Mouse (Mus musculus): ENCODE data around the gene Nthl1. TPM values are rescaled to one million over a fixed set of nuclear protein-coding genes. Genes with fewer than 3 reads are reported as not detected.

Gene Nthl1
- polyA plus RNA-seq, 1 experiment: 12.6 TPM

GRCm38 (mm10) chr17:24646381-24646780, 13.9 kb downstream of the Nthl1 start:
- TF ChIP-seq FOSL1 (IDR thresholded peaks at IDR 0.05; ENCODE audit: insufficient read depth, low read length, poor library complexity, severe bottlenecking): no peak
- TF ChIP-seq MAX (IDR thresholded peaks at IDR 0.05): no peak
- TF ChIP-seq CEBPB (IDR thresholded peaks at IDR 0.05; ENCODE audit: low read depth): no peak
- no peak for TF ChIP-seq MYOG (IDR thresholded peaks at IDR 0.05; ENCODE audit: control insufficient read depth, extremely low read depth, insufficient read length)
- TF ChIP-seq MYOD1 (IDR thresholded peaks at IDR 0.05; ENCODE audit: control insufficient read depth, insufficient read length, low read depth): no peak
- TF ChIP-seq USF1 (IDR thresholded peaks at IDR 0.05; ENCODE audit: low read depth): no peak
- TF ChIP-seq CTCF (IDR thresholded peaks at IDR 0.05; ENCODE audit: control insufficient read depth, insufficient read depth, insufficient read length): no peak

GRCm38 (mm10) chr17:24647493-24647892, 15.0 kb downstream of the Nthl1 start:
- H3K27me3 ChIP-seq (ENCODE audit: control insufficient read depth, insufficient read depth, insufficient read length): peaks cover 4% of the 10 kb centered on the region
- H3K79me2 ChIP-seq (ENCODE audit: control insufficient read depth, insufficient read depth): no peaks in the 10 kb centered on the region
- H3ac ChIP-seq (ENCODE audit: control insufficient read depth, insufficient read length, low read depth): no peak overlapping the region
- H3K79me3 ChIP-seq (ENCODE audit: low read depth): no peaks in the 10 kb centered on the region
- TF ChIP-seq CTCF (IDR thresholded peaks at IDR 0.05; ENCODE audit: control insufficient read depth, insufficient read depth, insufficient read length) (no peak), MYOG (IDR thresholded peaks at IDR 0.05; ENCODE audit: control insufficient read depth, extremely low read depth, insufficient read length) (no peak), CEBPB (IDR thresholded peaks at IDR 0.05; ENCODE audit: low read depth) (no peak), USF1 (IDR thresholded peaks at IDR 0.05; ENCODE audit: low read depth) (no peak), FOSL1 (IDR thresholded peaks at IDR 0.05; ENCODE audit: insufficient read depth, low read length, poor library complexity, severe bottlenecking) (no peak), MAX (IDR thresholded peaks at IDR 0.05) (no peak), MYOD1 (IDR thresholded peaks at IDR 0.05; ENCODE audit: control insufficient read depth, insufficient read length, low read depth) (no peak)
- no peaks in the 10 kb centered on the region for H3K36me3 ChIP-seq (ENCODE audit: control insufficient read depth, insufficient read depth)
- H3K4me3 ChIP-seq (ENCODE audit: insufficient read depth, poor library complexity, severe bottlenecking): no peak overlapping the region

More at GRCm38 (mm10) chr17:24646381-24646780, 13.9 kb downstream of the Nthl1 start:
- Histone ChIP-seq H3K79me2 (ENCODE audit: control insufficient read depth, insufficient read depth) (no peaks in the 10 kb centered on the region), H3K36me3 (ENCODE audit: control insufficient read depth, insufficient read depth) (no peaks in the 10 kb centered on the region), H3ac (ENCODE audit: control insufficient read depth, insufficient read length, low read depth) (no peak overlapping the region), H3K79me3 (ENCODE audit: low read depth) (no peaks in the 10 kb centered on the region), H3K27me3 (ENCODE audit: control insufficient read depth, insufficient read depth, insufficient read length) (peaks cover 4% of the 10 kb centered on the region), H3K4me3 (ENCODE audit: insufficient read depth, poor library complexity, severe bottlenecking) (no peak overlapping the region)

DNA sequence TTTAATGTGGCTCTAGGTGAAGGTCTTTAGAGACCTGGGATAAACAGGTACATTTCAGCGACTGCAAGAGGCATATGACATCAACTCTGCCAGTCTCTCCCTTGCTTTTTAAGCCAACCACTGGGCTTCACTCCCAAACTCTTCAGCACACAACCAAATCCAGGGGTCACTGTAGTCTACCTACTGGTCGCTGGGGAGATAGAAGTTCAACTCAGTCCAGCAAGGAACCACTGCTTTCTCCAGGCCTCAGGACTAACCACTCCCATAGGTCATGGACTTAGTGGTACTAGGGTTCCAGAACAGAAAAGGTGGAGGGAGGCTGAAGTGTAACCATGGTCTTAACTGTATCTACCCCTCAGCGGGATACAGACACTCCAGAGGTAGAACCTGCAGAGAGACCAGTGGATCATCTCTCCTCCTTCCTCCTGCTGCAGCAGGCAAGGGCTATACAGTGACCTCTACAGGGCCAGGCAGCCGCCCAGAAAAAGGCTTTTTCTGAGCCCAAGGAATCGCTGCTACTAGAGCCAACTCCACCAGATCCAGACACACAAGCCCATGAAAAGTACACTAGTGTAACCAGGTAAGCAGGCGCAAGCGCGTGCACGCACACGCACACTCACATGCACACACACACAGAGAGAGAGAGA, 16.4 kb downstream of the Nthl1 start:
- H3K79me2 ChIP-seq (ENCODE audit: control insufficient read depth, insufficient read depth): no peaks in the 10 kb centered on the region
- H3K79me3 ChIP-seq (ENCODE audit: low read depth): no peaks in the 10 kb centered on the region
- H3K27me3 ChIP-seq (ENCODE audit: control insufficient read depth, insufficient read depth, insufficient read length): peaks cover 4% of the 10 kb centered on the region
- H3K36me3 ChIP-seq (ENCODE audit: control insufficient read depth, insufficient read depth): no peaks in the 10 kb centered on the region
- H3K4me3 ChIP-seq (ENCODE audit: insufficient read depth, poor library complexity, severe bottlenecking): no peak overlapping the region
- H3ac ChIP-seq (ENCODE audit: control insufficient read depth, insufficient read length, low read depth): no peak overlapping the region
- TF ChIP-seq FOSL1 (IDR thresholded peaks at IDR 0.05; ENCODE audit: insufficient read depth, low read length, poor library complexity, severe bottlenecking) (no peak), CTCF (IDR thresholded peaks at IDR 0.05; ENCODE audit: control insufficient read depth, insufficient read depth, insufficient read length) (no peak), MYOG (IDR thresholded peaks at IDR 0.05; ENCODE audit: control insufficient read depth, extremely low read depth, insufficient read length) (no peak), MAX (IDR thresholded peaks at IDR 0.05) (no peak), MYOD1 (IDR thresholded peaks at IDR 0.05; ENCODE audit: control insufficient read depth, insufficient read length, low read depth) (no peak), USF1 (IDR thresholded peaks at IDR 0.05; ENCODE audit: low read depth) (no peak), CEBPB (IDR thresholded peaks at IDR 0.05; ENCODE audit: low read depth) (no peak)

DNA sequence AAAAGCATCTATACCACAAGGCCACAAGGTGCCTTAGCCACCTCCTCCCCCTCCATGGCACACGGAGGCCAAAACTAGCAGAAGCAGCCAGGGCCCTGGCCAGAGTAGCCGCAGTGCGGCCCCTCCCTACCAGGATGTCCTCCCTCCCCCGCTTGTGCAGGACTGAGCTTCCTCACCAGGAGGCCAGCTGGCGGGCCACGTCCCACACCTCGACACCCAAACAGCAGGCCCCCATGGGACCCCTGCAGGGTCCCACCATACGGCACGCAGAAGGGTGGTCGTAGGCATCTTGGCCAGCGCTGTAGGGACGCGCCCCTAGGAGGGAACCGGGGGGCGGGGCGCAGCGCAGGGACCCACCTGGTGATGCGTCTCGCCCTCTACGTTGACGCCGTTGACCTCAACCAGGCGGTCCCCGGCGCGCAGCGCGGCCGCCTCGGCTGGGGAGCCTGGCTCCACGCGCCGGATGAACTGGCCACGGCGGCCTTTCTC, 17.1 kb downstream of the Nthl1 start:
- Histone ChIP-seq H3K36me3 (ENCODE audit: control insufficient read depth, insufficient read depth) (no peaks in the 10 kb centered on the region), H3K4me3 (ENCODE audit: insufficient read depth, poor library complexity, severe bottlenecking) (peak overlapping the region; percentile 23), H3ac (ENCODE audit: control insufficient read depth, insufficient read length, low read depth) (peak overlapping the region; percentile 73), H3K27me3 (ENCODE audit: control insufficient read depth, insufficient read depth, insufficient read length) (peaks cover 4% of the 10 kb centered on the region), H3K79me3 (ENCODE audit: low read depth) (no peaks in the 10 kb centered on the region), H3K79me2 (ENCODE audit: control insufficient read depth, insufficient read depth) (no peaks in the 10 kb centered on the region)
- TF ChIP-seq MAX (IDR thresholded peaks at IDR 0.05) (no peak), USF1 (IDR thresholded peaks at IDR 0.05; ENCODE audit: low read depth) (no peak), CTCF (IDR thresholded peaks at IDR 0.05; ENCODE audit: control insufficient read depth, insufficient read depth, insufficient read length) (no peak), FOSL1 (IDR thresholded peaks at IDR 0.05; ENCODE audit: insufficient read depth, low read length, poor library complexity, severe bottlenecking) (no peak), MYOG (IDR thresholded peaks at IDR 0.05; ENCODE audit: control insufficient read depth, extremely low read depth, insufficient read length) (no peak), MYOD1 (IDR thresholded peaks at IDR 0.05; ENCODE audit: control insufficient read depth, insufficient read length, low read depth) (no peak), CEBPB (IDR thresholded peaks at IDR 0.05; ENCODE audit: low read depth) (no peak)

DNA sequence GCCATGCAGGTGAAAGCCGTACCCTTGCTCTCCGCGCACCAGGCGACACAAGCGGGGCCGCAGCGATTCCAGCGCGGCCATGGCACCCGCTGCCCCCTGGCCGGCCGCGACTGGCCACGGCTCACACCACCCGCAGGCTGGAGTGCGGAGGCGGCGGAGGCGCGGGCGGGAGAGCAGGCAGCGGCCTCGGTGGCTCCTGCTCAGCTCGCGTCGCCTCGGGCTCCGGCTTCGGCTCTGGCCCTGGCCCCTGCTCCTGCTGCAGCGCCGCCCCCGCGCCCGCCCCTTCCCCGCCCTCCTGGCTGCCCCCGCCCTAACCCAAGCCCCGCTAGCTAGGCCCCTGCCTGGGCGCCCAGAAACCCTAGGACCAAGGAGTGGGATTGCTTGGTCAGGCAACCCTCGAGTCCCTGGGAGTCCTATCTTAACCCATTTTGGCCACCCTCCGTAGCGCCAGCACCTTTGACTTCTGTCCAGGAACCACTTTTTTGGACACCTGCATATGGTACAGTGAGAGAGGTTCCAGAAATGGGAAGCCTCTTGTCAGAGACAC, 17.7 kb downstream of the Nthl1 start, which contains the start of gene Slc9a3r2:
Gene Slc9a3r2 (minus strand): TSS at position 258 of the 547 bp plus-strand sequence.
- no peaks in the 10 kb centered on the region for H3K36me3 ChIP-seq (ENCODE audit: control insufficient read depth, insufficient read depth)
- H3K79me3 ChIP-seq (ENCODE audit: low read depth): no peaks in the 10 kb centered on the region
- no peaks in the 10 kb centered on the region for H3K79me2 ChIP-seq (ENCODE audit: control insufficient read depth, insufficient read depth)
- peak within 1 kb of the TSS; percentile 23 for H3K4me3 ChIP-seq (ENCODE audit: insufficient read depth, poor library complexity, severe bottlenecking)
- TF ChIP-seq CEBPB (IDR thresholded peaks at IDR 0.05; ENCODE audit: low read depth) (no peak), MYOD1 (IDR thresholded peaks at IDR 0.05; ENCODE audit: control insufficient read depth, insufficient read length, low read depth) (no peak), MAX (IDR thresholded peaks at IDR 0.05) (no peak), USF1 (IDR thresholded peaks at IDR 0.05; ENCODE audit: low read depth) (no peak), FOSL1 (IDR thresholded peaks at IDR 0.05; ENCODE audit: insufficient read depth, low read length, poor library complexity, severe bottlenecking) (no peak), MYOG (IDR thresholded peaks at IDR 0.05; ENCODE audit: control insufficient read depth, extremely low read depth, insufficient read length) (no peak), CTCF (IDR thresholded peaks at IDR 0.05; ENCODE audit: control insufficient read depth, insufficient read depth, insufficient read length) (no peak)
- peaks cover 4% of the 10 kb centered on the region for H3K27me3 ChIP-seq (ENCODE audit: control insufficient read depth, insufficient read depth, insufficient read length)
- peak within 1 kb of the TSS; percentile 73 for H3ac ChIP-seq (ENCODE audit: control insufficient read depth, insufficient read length, low read depth)

All from C2C12 (cell line).